Mouse (Mus musculus) frontal cortex, postnatal 14 days (tissue): ENCODE measurements around the gene Il1r2.
A peak's percentile ranks its signal among the peaks of the same experiment; 100 is the strongest.

Source experiments
- DNase-seq, 2 experiments: peaks; one replicate each; pipeline ENCODE4 v3.0.0; 2022; ENCODE audit warnings: low spot score in 2 of 2

Il1r2 gene

DNA sequence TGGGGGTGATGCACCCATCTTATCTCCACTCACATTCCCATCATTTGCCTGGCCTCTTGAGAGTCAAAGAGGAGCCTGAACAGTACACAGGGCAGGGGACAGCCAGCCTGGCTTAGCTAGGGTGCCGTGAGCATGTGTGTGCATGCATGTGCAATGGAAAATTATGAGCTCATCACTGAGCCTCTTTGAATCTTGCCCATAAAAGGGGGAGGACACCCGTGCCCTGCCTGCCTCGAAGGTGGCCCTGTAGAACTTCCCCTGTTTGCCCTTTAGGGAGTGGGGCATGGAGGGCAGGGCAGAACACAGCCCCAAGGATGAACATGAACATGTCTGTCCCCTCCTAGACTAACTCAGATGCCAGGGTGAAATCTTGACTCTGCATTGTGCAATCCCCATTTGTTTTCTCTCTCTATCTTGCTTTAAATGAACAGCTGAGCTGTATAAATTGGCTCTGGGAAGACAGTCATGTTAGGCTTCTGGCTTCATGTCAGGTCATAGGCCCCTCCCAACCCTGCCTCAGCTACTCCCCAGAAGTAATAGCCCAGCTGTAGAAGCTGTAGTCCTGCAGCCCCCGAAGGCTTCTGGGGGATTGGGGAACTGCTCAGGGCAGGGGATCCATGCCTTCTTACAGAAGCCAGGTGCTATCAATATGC, 14.6 kb upstream of the Il1r2 start:
- no peak for DNase-seq

DNA sequence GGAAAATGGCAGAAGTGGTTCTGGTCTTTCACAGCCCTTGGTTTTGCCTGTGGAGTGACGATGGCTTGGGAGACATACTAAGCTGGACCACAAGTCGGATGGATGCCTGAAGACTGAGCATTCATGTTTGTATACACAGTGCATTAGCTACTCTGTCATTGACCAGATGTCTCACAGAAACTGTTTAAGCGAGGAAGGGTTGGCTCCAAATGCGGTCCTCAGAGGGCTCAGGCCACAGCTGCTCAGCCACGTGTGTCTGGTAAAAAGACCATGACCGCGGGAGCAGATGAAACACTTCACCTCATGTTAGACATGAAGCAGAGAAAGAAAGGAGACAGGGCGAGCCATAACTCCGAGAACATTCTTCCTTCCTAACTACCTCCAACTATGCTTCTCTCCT, 12.5 kb upstream of the Il1r2 start:
- no peak for DNase-seq

DNA sequence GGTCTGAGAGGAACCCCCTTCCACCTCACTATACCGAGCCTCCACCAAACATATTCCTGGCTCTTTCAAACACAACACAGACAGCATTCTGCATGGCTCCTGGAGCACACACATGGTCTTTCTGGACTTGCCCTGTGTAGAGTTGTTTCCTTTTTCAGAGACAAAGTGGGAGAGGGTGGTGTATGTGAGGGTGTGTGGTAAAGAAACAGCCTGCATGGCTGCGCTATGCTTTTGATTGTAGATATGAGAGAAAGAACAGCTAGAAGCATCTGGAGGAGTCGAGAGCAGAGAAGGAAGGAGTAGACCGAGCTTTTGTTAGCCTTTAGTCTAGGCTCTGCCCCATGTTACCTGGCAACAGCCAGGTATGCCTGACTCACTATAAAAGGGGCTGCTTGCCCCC, 10.5 kb upstream of the Il1r2 start:
- DNase-seq, result no peak

DNA sequence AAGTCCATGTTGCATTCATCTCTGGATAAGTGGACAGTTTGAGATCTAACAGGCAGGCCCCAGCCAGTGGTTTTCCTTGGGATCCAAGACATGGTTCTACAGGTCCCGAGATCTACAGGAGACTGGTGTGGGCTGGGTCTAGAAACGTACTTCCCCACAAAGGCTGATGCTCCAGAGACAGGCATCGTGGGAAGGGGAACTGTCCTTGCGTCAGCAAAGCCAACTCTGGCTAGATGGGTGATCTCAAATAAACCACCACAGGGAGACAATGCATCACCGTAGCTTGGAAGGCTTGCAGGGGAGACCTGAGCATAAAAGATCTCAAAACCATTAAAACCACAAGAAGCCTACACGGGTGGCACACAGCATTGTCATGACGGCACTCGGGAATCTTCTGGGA, 9.4 kb upstream of the Il1r2 start:
- no peak for DNase-seq

DNA sequence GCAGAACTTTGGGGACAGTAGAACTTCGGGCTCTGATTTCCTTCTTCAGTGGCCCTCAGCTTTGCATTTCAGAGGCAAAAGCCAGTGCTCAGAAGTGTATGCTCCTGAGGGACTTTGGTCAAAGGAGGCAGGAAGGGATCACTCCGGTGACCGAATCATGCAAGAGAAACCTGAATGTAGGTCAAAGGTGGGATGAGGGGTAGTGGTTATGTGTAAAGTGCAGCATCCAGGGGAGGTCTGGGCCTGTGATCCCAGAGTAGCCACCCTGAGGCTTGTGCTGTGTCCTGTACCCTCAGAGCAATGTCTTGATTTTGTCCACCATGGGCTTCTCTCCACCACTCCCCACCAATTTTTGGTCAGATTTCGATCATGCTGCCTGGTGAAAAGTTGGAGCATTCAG, 1.3 kb upstream of the Il1r2 start:
- DNase-seq, result no peak

DNA sequence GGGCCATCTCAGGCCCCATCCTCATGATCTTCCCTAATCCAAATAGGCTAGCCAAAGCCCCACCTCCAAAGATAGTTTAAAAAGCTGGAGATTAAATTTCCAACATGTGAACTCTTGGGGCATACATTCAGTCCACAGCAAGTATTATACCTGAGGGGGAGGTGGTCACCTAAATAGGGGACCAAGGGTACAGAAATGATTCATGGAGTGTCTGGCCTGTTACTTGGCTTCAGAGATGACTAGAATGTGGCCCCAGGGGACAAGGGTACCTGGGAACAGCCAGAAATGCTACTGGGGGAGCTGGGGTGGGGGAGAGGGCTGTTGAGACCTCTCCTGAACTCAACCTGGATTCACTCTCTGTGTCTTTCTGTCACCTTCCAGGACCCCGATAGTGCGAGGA, 3.4 kb downstream of the Il1r2 start:
- no peak for DNase-seq

DNA sequence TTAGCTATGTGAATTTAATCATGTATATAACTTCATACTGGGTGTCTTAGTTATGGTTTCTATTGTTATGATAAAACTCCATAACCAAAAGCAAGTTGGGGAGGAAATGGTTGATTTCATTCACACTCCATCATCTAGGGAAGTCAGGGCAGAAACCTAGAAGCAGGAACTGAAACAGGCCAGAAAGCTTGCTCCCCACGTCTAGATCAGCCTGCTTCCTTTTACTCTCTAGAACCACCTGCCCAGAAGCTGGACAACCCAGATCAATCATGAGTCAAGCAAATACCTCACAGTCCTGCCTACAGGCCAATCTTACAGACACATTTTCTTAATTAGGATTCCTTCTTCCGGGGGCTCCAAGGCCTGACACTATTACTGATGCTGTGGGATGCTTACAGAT, 7.2 kb downstream of the Il1r2 start:
- no peak for DNase-seq

DNA sequence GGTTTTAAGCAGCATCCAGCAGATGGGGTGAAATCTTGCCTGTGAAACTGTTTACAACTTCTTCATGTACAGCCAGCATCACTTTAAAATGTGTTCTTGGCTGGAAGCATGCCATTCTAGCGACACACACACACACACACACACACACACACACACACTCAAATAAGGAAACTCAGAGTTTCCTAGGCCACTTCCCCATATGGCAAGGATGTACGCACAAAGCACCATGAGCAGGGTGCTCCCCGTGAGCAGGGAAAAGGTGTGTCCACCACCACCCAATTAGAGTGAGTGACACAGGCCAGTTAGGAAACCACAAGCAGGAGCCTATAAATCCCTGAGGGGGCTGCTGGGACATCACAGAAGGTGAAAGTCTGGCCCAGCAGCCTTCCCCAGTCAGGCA, 10.5 kb downstream of the Il1r2 start:
- peak in 1 of 2 experiments; percentile 15 for DNase-seq

DNA sequence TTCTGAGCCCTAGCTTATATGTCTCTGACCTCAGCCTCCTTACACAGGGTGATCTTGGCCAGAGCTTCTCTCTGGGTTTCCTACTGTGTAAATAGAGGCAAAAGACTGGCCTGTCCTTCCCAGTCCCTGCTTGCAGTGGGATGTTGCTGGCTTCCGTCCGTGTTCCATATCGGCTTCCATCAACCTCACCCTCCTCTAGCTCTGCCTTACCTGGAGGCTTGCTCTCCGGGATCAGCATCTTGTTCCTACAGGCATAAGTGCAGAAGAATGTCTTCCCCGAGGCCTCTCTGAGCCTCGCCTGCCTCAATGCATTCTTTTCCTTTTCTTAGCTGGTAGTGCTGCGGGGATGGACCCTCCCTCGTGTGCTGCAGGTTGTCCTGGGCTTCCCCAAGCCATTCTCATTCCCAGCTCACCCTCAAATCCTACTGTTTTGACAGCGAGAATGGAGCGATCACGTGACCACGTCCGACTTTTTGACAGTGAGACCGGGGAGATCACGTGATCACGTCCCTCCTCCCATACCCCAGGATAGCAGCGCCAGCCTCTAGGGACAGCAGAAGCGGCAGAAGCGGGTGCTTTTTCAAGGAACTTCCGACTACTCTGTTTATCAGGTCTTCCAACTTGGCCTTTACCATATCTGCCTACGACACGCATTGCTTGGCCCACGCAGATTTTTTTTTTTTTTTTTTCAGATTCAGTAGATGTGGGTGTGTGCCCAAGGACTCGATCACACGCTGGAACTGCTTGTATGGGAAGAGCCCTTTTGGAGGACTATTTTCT, 11.7 kb downstream of the Il1r2 start:
- peak; percentile 52 to 61 for DNase-seq

DNA sequence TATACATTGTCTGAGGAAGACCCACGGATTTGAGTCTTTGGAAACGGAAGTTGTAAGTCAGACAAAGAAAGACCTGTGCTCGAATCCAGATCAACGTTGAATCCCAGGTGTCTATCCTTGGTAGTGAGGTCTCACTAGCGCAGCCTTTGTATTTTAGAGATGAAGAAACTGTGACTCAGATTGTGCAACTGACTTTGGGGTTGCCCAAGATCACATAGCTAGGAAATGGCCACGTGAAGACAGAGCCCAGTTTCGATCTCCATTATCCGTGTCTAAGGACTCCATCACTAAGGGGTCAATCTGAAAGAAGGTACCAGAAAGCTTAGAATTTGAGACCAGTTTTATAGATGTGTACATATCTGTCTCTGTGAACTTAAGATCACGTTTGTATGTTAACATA, 17.3 kb downstream of the Il1r2 start:
- DNase-seq, result no peak

DNA sequence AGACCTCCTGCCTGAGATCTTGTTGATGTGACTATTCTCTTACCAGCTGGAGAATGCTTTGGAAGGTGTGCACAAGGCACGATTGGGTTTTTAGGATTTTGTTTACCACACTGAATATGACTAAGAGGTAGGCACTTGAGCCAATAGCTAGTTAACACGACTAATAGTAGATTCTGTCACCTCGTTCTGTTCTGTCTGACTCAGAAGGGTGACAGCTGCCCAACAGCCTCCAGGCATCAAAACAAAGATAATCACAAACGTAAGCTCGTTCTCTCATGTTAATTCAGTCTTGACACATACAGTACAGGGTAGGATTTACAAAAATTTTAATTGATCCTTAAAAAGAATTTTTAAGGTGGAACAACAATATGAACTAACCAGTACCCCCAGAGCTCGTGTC, 18.7 kb downstream of the Il1r2 start:
- DNase-seq, result no peak

DNA sequence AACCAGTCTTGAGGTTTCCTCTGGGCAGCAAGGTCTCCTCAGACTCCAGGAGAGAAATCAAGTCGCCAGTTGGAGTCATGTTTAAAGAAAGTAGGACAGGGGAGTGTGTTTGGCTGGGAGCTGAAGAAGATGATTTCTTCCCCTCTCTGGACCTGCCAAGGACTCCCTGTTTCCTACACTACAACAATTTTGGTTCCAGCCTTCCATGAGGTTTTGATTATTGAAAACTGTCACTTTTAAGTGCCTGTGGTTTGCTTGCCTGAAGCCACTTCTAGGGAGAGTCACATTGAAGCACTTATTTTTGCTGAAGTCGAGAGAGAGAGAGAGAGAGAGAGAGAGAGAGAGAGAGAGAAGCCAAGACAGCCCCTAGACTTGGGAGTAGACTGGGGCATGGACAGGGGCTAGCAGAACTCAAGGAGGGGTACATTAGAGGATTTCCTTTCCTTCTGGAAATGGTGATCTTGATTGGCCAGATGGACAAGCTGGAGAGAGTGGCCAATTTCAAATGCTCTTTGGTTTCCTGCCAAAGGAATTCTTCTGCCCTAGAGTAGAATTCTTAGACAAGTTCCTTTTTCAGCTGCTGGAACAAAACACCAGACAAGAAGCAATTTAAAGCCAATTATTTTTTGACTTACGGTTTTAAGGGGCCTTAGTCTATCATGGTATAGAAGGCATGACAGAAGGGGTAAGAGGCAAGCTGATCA, 20.9 kb downstream of the Il1r2 start:
- no peak for DNase-seq

DNA sequence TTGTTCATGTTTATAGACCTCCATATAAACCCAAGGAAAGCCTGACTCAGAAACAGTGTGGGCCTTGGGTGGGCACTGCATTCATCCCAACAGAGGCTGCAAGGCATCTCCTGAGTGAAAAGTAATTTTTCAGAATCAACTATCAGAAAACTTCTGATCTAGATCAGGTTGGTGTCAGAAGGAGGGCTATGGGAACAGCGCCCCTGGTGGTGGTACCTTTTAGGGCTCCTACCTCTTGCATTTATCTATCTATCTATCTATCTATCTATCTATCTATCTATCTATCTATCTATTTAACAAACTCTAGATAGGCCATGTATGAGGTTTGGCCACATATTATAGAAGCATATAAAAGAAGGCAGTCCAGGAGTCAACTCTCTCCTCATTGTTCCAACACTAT, 21.7 kb downstream of the Il1r2 start:
- no peak for DNase-seq

DNA sequence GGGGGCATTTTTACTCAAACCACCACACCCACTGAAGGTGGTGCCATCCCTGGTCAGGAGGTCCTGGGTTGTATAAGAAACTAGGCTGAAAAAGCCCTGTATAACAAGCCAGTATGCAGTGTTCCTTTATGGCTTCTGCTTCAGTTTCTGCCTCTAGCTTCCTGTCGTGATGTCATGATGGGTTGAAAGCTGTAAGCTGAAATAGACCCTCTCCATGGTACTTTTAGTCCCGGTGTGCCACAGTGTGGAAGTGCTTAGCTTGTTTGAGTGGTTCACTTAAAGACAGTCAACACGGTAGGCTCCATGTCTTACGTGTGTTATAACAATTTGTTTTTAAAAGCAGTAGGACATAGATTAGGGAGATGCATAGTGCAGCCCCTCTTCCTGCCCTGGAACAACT, 32.4 kb downstream of the Il1r2 start:
- DNase-seq, result no peak

DNA sequence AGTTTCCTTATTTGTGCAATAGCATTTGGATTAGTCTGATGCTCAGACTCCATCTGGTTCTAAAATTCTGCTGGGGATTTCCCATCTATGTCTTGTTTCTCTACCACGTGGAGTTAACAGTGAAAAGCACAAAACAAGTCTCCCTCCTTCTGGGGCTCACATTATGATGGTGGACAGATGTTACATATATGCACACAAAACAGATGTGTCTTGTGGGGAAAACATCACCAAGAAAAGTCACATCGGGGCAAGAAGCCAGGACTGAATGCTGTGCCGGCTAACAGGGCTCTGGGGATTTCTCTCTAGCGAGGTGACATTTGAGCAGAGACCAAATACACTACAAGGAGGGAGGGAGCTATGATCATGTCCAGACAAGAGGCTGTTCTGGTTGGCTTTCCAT, 32.8 kb downstream of the Il1r2 start:
- DNase-seq, result no peak

DNA sequence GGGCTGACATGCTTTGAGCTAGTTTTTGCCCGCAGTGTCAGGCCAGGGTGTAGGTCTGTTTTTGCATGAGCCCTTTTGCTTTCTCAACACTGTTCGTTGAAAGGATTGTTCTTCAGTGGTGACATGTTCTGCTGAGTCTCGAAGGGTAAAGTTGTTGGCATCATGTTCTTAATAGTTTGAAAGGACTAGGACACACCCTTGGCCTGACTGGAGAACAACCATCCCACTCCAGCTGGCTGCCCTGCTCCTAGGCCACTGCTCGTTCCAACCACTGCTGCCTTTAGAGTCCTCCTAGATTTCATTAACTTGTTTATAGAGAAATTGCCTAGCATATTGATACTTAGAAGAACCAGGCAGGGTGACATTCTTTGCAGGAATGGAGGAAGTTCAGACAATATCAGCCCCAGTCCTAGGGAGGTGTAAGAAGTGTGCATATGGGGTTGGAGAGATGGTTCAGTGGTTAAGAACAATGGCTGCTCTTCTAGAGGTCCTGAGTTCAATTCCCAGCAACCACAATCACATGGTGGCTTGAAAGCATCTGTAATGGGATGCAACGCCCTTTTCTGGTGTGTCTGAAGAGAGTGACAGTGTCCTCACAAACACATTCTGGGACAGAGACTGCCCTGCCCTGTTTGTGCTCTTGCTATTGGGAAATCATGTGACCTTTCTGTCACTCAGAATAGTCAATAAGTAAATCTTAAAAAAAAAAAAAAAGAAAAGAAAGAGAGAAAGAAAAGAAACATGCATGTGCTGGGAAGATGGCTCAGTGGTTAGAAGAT, 34.3 kb downstream of the Il1r2 start:
- no peak for DNase-seq

DNA sequence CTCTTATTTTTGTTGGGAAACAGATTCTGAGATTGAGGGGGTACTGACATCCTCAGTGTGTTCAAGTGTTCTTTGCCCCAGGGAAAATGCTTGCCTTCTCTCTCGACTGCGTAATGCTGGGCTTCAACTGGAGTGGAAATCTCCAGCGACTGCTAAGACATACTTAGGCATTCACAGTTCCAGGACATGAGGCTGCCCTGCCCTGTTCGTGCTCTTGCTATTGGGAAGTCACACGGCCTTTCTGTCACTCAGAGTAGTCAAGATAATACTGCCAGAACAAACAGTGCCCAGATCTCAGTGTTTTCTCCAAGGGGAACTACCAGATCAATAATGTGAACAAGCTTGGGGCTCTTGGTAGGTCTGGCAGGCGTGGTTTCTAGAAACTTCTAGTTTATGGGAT, 35.9 kb downstream of the Il1r2 start:
- DNase-seq, result no peak

DNA sequence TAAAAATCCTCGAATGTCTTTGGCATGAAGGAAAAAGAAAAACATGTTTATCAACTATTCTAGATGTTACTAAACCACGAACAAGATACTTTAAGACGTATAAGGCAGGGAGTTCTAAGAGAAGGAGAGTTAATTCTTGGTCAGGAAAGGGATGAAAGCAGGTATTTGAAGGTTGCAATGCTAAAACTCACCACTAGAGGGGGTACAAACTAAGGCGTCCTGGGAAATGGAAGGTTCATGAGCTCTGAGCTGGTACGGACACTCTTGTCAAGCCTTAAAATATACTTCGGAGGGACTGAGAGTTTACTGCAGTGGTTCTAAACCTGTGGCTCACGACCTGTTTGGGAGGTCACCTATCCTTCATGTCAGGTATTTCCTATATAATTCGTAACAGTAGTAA, 41.4 kb downstream of the Il1r2 start:
- DNase-seq, result no peak

DNA sequence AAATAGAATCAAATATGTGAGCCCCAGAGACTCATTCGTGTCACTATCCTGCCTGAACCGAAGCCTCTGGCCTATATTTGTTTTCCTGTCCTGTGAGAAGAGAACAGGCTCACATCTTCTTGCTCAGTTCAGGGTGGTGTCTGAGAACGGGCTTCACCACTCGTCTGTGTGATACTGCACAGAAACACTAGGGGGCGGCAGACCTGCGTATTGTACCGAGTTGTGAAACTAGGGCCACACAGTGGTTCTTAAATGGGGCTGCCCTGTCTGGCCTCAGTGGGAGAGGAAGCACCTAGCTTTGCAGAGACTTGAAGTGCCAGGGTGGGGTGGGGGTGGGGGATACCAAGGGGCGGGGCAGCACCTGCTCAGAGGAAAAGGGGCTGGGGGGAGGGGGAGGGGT, 42.5 kb downstream of the Il1r2 start:
- DNase-seq, result peak; percentile 61 to 78

DNA sequence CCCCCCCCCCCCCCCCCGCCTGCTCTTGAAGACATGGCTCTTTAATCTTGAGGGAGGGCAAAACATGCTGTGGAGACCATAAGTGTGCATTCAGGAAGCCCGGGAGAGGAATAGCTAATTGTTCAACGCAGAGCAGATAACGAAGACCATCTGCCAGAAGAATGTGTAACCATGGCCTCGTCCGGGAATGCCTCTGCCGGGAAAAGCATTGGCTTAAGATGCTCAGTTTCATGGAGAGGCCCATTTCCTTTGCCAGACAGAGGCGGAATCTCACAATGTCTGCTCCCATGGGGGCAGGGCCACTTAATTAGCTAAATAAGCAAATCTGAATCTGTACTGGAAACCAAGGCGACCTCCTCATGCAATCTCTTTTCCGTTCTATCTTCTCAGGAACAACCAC, 43.7 kb downstream of the Il1r2 start:
- no peak for DNase-seq

DNA sequence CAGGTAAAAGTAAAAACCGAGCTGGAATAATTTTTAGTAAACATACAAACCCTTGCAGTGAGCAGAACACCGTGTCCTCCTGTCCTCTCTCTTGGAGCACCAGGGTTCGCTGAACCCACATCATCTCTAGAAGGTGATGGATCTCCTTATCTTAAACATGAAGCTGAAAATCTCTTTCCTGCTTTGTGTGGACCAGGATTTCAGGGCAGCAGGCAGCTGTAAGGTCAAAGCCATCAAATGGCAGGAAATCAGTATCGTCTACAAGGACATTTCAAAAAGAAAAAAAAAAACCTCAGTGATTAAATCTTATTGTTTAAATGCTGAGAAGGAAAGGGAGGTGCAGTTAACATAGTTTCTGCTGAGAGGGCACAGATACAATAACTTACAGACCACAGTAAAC, 50.4 kb downstream of the Il1r2 start:
- DNase-seq, result no peak

DNA sequence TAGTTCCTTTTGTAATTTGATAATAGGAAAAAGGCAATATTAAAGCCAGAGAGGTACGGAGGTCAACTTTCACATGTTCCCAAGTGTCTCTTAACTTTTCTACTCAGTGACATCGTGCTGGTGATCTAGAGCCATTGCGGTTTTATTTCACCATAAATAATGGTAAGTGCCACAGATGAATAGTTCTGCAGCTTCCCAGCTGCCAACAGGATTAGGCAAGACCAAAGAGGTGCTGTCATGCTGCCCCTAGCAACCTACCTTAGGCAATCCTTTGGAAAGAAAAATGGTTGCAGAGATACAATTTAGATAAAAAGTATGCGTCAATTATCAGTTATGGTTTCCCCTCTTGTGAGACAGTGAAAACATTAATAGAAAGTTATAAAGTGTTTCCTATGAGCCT, 54.6 kb downstream of the Il1r2 start:
- DNase-seq, result no peak
